Mouse (Mus musculus) lung, embryonic 16.5 days (tissue): ENCODE results near the gene Dclk1. TPM values are rescaled to one million over a fixed set of nuclear protein-coding genes. Genes with fewer than 3 reads are reported as not detected.
A peak's percentile ranks its signal among the peaks of the same experiment; 100 is the strongest.

ENCODE experiments used
- ATAC-seq: fragments of 200-750 bp; cut with Nextera tagmentation; 2 replicates; pipeline ENCODE4 v1.8.0; 2017; ENCODE audit warnings: low read depth, mild to moderate bottlenecking, moderate library complexity
- H3K27ac ChIP-seq: fragments of 300-500 bp; sonication (generic); 2 replicates; pipeline ENCODE4 v1.5.1; 2014; ENCODE audit warnings: mild to moderate bottlenecking, control low read depth, low read length
- H3K27me3 ChIP-seq: fragments of 300-500 bp; sonication (generic); 2 replicates; pipeline ENCODE4 v1.6.1; 2014; ENCODE audit warnings: low read depth, low read length, mixed read lengths; ENCODE audit not compliant: control insufficient read depth, insufficient read depth
- H3K36me3 ChIP-seq: fragments of 300-500 bp; sonication (generic); 2 replicates; pipeline ENCODE4 v1.6.1; 2014; ENCODE audit warnings: low read length; ENCODE audit not compliant: control insufficient read depth, insufficient read depth
- H3K4me1 ChIP-seq: fragments of 300-500 bp; sonication (generic); replicated peaks from 2 replicates; pipeline ENCODE4 v1.6.1; 2014; ENCODE audit warnings: low read length, mixed read lengths; ENCODE audit not compliant: control insufficient read depth, insufficient read depth
- H3K4me2 ChIP-seq: fragments of 300-500 bp; sonication (generic); 2 replicates; pipeline ENCODE4 v1.6.1; 2014; ENCODE audit warnings: low read depth, low read length, control low read depth
- H3K4me3 ChIP-seq: fragments of 300-500 bp; sonication (generic); 2 replicates; pipeline ENCODE4 v1.5.1; 2014; ENCODE audit warnings: mild to moderate bottlenecking, low read length, control low read depth
- H3K9ac ChIP-seq: fragments of 300-500 bp; sonication (generic); 2 replicates; pipeline ENCODE4 v1.6.1; 2014; ENCODE audit warnings: low read length, control low read depth
- H3K9me3 ChIP-seq: fragments of 300-500 bp; sonication (generic); 2 replicates; pipeline ENCODE4 v1.6.1; 2016; ENCODE audit warnings: low read length; ENCODE audit not compliant: control insufficient read depth
- WGBS: fragments of 180-500 bp; shearing (Covaris S2); extraction: QIAGEN DNeasy Blood & Tissue Kit; methylation state at CpG from one replicate; pipeline ENCODE4 v1.1.7; 2014; 5-methylcytosine and 5-hydroxymethylcytosine counted together
- polyA plus RNA-seq: library from polyadenylated mRNA; unstranded; fragments of >200 nt; fragmentation: Nextera tagmentation; extraction: Ambion mirVana; gene quantifications from 2 replicates; pipeline ENCODE4 v1.2.1, GENCODE M21; 2015

Gene Dclk1
- polyA plus RNA-seq, 1 experiment from 2014 or later = 10.3 TPM

- no peaks in the 10 kb centered on the region for H3K27me3 ChIP-seq
- H3K27ac ChIP-seq = no peak overlapping the region
- H3K4me1 ChIP-seq = 0 out of 2 replicates have a peak, but pooled peaks cover 2% of the 10 kb centered on the region
- 45% methylated on average over 6 of the region's 6 CpGs for WGBS
- no peak overlapping the region for H3K4me3 ChIP-seq
- no peaks in the 10 kb centered on the region for H3K9me3 ChIP-seq
- H3K36me3 ChIP-seq = no peaks in the 10 kb centered on the region
- ATAC-seq = no peak
- H3K4me2 ChIP-seq = no peak overlapping the region
- H3K9ac ChIP-seq = no peak overlapping the region
These were observed 294.7 kb downstream of the Dclk1 start for GRCm38 (mm10) chr3:55536901-55537300.

GRCm38 (mm10) chr3:55537714-55538113 lies 295.6 kb downstream of the Dclk1 start:
- 59% methylated on average over 5 of the region's 5 CpGs for whole genome bisulfite sequencing
- Histone ChIP-seq H3K9ac (no peak overlapping the region), H3K27me3 (no peaks in the 10 kb centered on the region), H3K9me3 (no peaks in the 10 kb centered on the region), H3K4me3 (no peak overlapping the region), H3K4me1 (0 out of 2 replicates have a peak, but pooled peaks cover 4% of the 10 kb centered on the region), H3K36me3 (no peaks in the 10 kb centered on the region), H3K27ac (no peak overlapping the region), H3K4me2 (no peak overlapping the region)
- no peak for ATAC-seq

DNA sequence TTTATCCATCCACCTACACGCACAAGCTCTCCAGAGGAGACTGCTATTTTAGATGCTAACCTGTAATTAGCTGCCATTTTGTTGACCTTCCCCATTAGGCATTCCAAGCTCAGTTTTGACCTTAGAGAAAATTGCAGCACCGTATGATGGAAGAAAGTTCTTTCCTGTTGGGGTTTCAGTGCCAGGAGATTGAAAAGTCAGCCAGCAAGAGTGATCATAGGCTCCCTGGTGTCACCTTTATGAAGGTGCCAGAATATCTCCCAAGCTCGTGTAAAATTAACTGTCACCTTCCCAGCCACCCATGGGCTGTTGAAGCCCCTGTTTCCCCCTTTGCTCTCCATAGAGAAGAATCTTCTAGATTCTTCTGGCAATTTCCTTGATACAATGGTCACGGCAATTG lies 297.2 kb downstream of the Dclk1 start:
- H3K4me1 ChIP-seq = peaks cover 10% of the 10 kb centered on the region; the same call in 1 of the 2 replicates
- H3K4me2 ChIP-seq = no peak overlapping the region
- no peak overlapping the region for H3K27ac ChIP-seq
- no peak overlapping the region for H3K4me3 ChIP-seq
- H3K36me3 ChIP-seq = no peaks in the 10 kb centered on the region
- no peaks in the 10 kb centered on the region for H3K27me3 ChIP-seq
- no peaks in the 10 kb centered on the region for H3K9me3 ChIP-seq
- no peak for ATAC-seq
- H3K9ac ChIP-seq = no peak overlapping the region
- 54% methylated on average over 4 of the region's 4 CpGs for WGBS

GRCm38 (mm10) chr3:55539811-55540293 lies 297.7 kb downstream of the Dclk1 start:
- Histone ChIP-seq H3K9ac (no peak overlapping the region), H3K27ac (no peak overlapping the region), H3K4me3 (no peak overlapping the region), H3K4me2 (no peak overlapping the region), H3K36me3 (no peaks in the 10 kb centered on the region), H3K4me1 (peaks cover 10% of the 10 kb centered on the region; the same call in 1 of the 2 replicates), H3K9me3 (no peaks in the 10 kb centered on the region), H3K27me3 (no peaks in the 10 kb centered on the region)
- WGBS = 49% methylated on average over 12 of the region's 12 CpGs
- ATAC-seq = no peak

DNA sequence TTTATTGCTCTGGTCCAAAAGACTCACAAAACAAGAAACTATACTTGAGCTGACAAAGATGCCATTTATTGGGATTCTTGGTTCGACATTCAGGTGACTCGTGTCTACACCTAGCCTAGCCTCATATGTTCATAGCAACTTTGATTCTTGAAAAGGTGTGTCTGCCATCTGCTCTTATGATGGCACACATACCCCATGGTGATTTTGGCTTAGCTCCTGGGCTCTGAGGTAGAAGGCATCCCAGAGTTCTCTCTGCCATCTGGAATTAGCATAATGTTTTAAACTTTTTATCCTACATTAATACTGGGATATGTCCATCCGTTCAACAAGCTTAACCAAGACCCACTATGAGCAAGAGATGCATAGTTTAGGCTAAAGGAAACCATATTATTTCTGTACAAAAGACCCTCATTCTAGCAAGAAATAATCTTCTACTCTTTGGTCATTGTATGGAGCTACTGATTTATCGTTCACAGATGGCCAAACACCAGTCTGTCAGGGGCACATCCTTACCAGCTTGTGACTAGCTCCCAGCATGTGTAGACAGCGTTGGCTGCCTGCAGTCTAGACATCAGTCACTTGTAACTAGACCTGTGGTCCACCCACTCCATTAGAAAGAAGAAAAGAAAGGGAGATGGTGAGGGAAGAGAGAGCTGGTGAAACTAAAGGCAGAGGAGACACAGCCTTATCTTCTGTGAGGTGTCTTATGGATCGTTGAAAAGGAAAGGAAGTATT lies 298.4 kb downstream of the Dclk1 start:
- 85% methylated on average over 6 of the region's 6 CpGs for WGBS

DNA sequence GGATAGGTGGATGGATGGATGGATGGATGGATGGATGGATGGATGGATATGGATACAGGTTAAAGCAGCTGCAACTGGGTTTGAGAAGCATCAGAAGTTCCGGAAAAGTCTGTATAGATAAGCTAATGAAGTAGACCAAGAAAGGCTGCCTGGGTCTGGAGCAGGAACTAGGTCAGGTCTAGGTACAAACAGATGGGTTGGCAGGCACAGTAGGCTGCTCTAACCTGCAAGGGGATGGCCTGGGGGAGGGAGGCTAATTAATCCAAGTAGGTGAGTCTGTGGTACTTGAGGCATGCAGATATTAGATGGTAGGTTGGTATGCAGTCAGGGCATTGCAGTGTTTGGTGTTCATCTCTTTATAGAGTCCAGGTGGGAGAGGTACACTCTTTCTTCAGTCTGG lies 299.6 kb downstream of the Dclk1 start:
- ATAC-seq = no peak
- Histone ChIP-seq H3K9ac (no peak overlapping the region), H3K9me3 (no peaks in the 10 kb centered on the region), H3K4me2 (no peak overlapping the region), H3K4me3 (no peak overlapping the region), H3K4me1 (peaks cover 8% of the 10 kb centered on the region; the same call in 1 of the 2 replicates), H3K36me3 (no peaks in the 10 kb centered on the region), H3K27me3 (peaks cover 3% of the 10 kb centered on the region), H3K27ac (no peak overlapping the region)
- WGBS = 78% methylated on average over 1 of the region's 1 CpGs

More for the DNA sequence above, 298.4 kb downstream of the Dclk1 start:
- Histone ChIP-seq H3K27ac (no peak overlapping the region), H3K36me3 (no peaks in the 10 kb centered on the region), H3K9ac (no peak overlapping the region), H3K9me3 (no peaks in the 10 kb centered on the region), H3K4me3 (no peak overlapping the region), H3K4me1 (peaks cover 10% of the 10 kb centered on the region; the same call in 1 of the 2 replicates), H3K27me3 (no peaks in the 10 kb centered on the region), H3K4me2 (no peak overlapping the region)
- ATAC-seq = no peak

DNA sequence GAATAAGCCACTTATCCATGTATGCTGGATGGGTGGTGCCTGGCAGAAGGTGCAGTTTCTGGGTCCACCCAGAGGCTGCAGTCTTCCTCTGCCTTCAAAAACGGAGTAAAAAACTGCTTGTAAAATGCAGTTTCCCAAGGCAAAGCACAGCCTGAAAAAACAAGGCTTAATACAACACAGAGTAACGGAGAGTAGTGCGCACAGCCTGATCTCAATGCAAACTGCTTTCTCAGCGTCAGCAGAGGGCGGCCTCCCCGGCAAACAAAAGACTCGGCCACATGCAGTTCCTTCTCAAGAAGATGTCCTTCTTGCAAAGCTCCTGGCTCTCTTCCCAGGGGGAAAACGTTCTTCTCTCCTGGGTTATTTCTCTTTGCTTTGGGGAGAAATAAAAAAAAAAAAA lies 300.1 kb downstream of the Dclk1 start:
- 11% methylated on average over 8 of the region's 8 CpGs for WGBS
- H3K9ac ChIP-seq = no peak overlapping the region; the same call in 1 of the 2 replicates
- ATAC-seq = peak; percentile 60; the same call in 1 of the 2 replicates

GRCm38 (mm10) chr3:55542947-55543346 lies 300.8 kb downstream of the Dclk1 start:
- H3K9ac ChIP-seq = no peak overlapping the region
- H3K36me3 ChIP-seq = no peaks in the 10 kb centered on the region
- 57% methylated on average over 16 of the region's 16 CpGs for WGBS
- peaks cover 3% of the 10 kb centered on the region for H3K27me3 ChIP-seq
- no peak for ATAC-seq
- H3K9me3 ChIP-seq = no peaks in the 10 kb centered on the region
- H3K4me2 ChIP-seq = peak overlapping the region; percentile 59
- peaks cover 8% of the 10 kb centered on the region; the same call in 1 of the 2 replicates for H3K4me1 ChIP-seq
- no peak overlapping the region for H3K27ac ChIP-seq
- H3K4me3 ChIP-seq = peak overlapping the region; percentile 35

More for the DNA sequence above, 300.1 kb downstream of the Dclk1 start:
- Histone ChIP-seq H3K4me2 (peak overlapping the region; percentile 59), H3K4me3 (peak overlapping the region; percentile 35), H3K27me3 (peaks cover 3% of the 10 kb centered on the region), H3K36me3 (no peaks in the 10 kb centered on the region), H3K4me1 (peaks cover 8% of the 10 kb centered on the region; the same call in 1 of the 2 replicates), H3K27ac (no peak overlapping the region), H3K9me3 (no peaks in the 10 kb centered on the region)

- Histone ChIP-seq H3K4me1 (peaks cover 8% of the 10 kb centered on the region; the same call in 1 of the 2 replicates), H3K4me3 (no peak overlapping the region), H3K9me3 (no peaks in the 10 kb centered on the region), H3K9ac (no peak overlapping the region), H3K27me3 (peaks cover 3% of the 10 kb centered on the region), H3K36me3 (no peaks in the 10 kb centered on the region), H3K27ac (no peak overlapping the region), H3K4me2 (no peak overlapping the region)
- ATAC-seq = peak; percentile 72
- WGBS = 36% methylated on average over 13 of the region's 13 CpGs
These were observed 301.9 kb downstream of the Dclk1 start for GRCm38 (mm10) chr3:55543929-55544684.
